ENCODE assay signal across 8 mouse cellular contexts in the genomic region with DNA sequence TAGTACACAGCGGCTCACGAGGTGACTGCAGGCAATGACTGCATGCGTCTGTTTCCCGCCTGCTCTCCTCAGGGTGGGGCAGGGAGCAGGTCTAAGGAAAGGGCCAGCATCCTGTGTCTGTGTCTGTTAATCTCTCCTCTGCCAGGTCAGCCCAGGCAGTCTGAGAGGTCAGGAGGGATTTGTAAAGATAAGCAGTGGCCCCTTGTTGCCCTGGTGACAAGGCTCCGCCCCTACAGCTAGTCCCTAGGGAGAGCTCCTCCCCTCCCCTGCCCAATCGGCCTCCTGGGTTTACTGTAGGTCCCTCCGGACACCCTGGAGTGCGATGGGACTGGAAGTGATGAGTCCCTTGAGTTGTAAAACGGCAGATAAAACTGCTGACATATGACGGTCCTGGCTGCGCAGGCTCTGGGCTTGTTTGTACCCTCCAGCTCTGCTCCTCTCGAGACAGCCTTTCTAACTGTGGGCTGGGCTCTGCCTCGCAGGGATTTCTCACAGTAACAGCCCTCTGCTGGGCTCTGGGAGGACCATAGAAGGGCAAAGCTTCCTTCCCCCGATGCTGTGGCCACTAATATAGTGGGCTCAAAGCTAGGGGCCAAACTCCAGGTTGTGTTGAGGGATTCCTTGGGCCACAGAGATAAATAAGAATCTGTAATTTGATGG. TPM values are rescaled to one million over a fixed set of nuclear protein-coding genes. Genes with fewer than 3 reads are reported as not detected.
A peak's percentile ranks its signal among the peaks of the same experiment; 100 is the strongest.
DNase-seq lines count a peak whose midpoint lies in the region; ATAC-seq and TF ChIP-seq lines count a peak whose summit lies in the region.

No protein-coding gene starts in this region.

- TF ChIP-seq POLR2A in heart, adult 2 months (IDR thresholded peaks at IDR 0.05; ENCODE audit: insufficient read depth, low read depth, low read length) = no peak

- no peaks in the 10 kb centered on the region for H3K79me2 ChIP-seq in heart, adult 2 months (replicated peaks; ENCODE audit: control insufficient read depth, insufficient read depth, low read length)

- no peak for TF ChIP-seq CTCF in heart, adult 2 months (IDR thresholded peaks at IDR 0.05)

- peak; percentile 50 for DNase-seq in A20 (ENCODE audit: low read depth, low spot score)
- DNase-seq in adrenal gland, postnatal 25 days = peak; percentile 64
- DNase-seq in heart, adult 2 months = peak; percentile 58 to 64
- peak; percentile 37 to 40 for DNase-seq in kidney, adult 8-10 months
- DNase-seq in retina, embryonic 14.5 days (ENCODE audit: low spot score) = peak; percentile 91
- no peak for DNase-seq in thymus, postnatal 25 days
- DNase-seq in cerebellum, adult 18-20 months = no peak

- H3K9me3 ChIP-seq in lung, embryonic 16.5 days (ENCODE audit: control insufficient read depth, low read length) = no peaks in the 10 kb centered on the region

- peak overlapping the region; percentile 47 for H3K4me2 ChIP-seq in lung, embryonic 16.5 days (ENCODE audit: low read depth, low read length)

- peaks cover 5% of the 10 kb centered on the region; the same call in 1 of the 2 replicates for H3K4me1 ChIP-seq in heart, adult 2 months (ENCODE audit: control insufficient read depth, insufficient read depth, low read length)
- peaks cover 22% of the 10 kb centered on the region for H3K4me1 ChIP-seq in lung, embryonic 16.5 days (replicated peaks; ENCODE audit: control insufficient read depth, insufficient read depth, low read length)

- peaks cover 2% of the 10 kb centered on the region; the same call in 1 of the 2 replicates for H3K27me3 ChIP-seq in heart, adult 2 months (ENCODE audit: control insufficient read depth, insufficient read depth, low read length)
- H3K27me3 ChIP-seq in lung, embryonic 16.5 days (ENCODE audit: control insufficient read depth, insufficient read depth, low read depth, low read length) = peaks cover 8% of the 10 kb centered on the region; the same call in 1 of the 2 replicates

- WGBS in heart, adult 2 months = 9% methylated on average over 14 of the region's 14 CpGs
- WGBS in lung, embryonic 16.5 days = 1% methylated on average over 14 of the region's 14 CpGs

- ATAC-seq in lung, embryonic 16.5 days (ENCODE audit: low read depth) = peak; percentile 58

- no peaks in the 10 kb centered on the region for H3K36me3 ChIP-seq in heart, adult 2 months (ENCODE audit: control insufficient read depth, insufficient read depth, low read length)
- H3K36me3 ChIP-seq in lung, embryonic 16.5 days (ENCODE audit: control insufficient read depth, insufficient read depth, low read length) = no peaks in the 10 kb centered on the region

- H3K9ac ChIP-seq in heart, adult 2 months (ENCODE audit: low read depth, low read length) = no peak overlapping the region
- no peak overlapping the region for H3K9ac ChIP-seq in lung, embryonic 16.5 days (ENCODE audit: low read length)

- intact Hi-C loops in heart, adult 2 months (cut with DNase I) = no loop called here

- H3K27ac ChIP-seq in heart, adult 2 months = no peak overlapping the region
- no peak overlapping the region for H3K27ac ChIP-seq in lung, embryonic 16.5 days (ENCODE audit: low read length)

- H3K4me3 ChIP-seq in heart, adult 2 months = no peak overlapping the region
- H3K4me3 ChIP-seq in lung, embryonic 16.5 days (ENCODE audit: low read length) = peak overlapping the region; percentile 25

- no peak for TF ChIP-seq EP300 in heart, adult 2 months (IDR thresholded peaks at IDR 0.05; ENCODE audit: insufficient read depth, low read depth, low read length)

RNA-seq across cellular contexts. Expression of a gene that starts 4.4 kb away (rescaled TPM):
- total RNA-seq in adrenal gland, postnatal 25 days (2021) = 0.52 and 0.62 TPM in 2 replicates
- under 1 TPM; 0.48 to 0.81 TPM for total RNA-seq in heart, adult 2 months (2021)
- 0.61 and 0.64 TPM in 2 replicates for polyA plus RNA-seq in heart, adult 2 months (2012; rRNA removed)
- polyA plus RNA-seq in lung, embryonic 16.5 days (2015; fragmentation: Nextera tagmentation; extraction: Ambion mirVana) = 0.77 and 0.88 TPM in 2 replicates

Comparison
In these comparisons a context has a peak if more than half of its experiments do, and no peak if none do; other contexts are left out.
1. DNase-seq: peak in A20 (single experiment), adrenal gland, postnatal 25 days (single experiment), heart, adult 2 months (2 of 2), kidney, adult 8-10 months (2 of 2) and retina, embryonic 14.5 days (single experiment); none in thymus, postnatal 25 days (single experiment) and cerebellum, adult 18-20 months (0 of 2).